Mouse (Mus musculus): ENCODE results near the gene Dcaf11.

DNA sequence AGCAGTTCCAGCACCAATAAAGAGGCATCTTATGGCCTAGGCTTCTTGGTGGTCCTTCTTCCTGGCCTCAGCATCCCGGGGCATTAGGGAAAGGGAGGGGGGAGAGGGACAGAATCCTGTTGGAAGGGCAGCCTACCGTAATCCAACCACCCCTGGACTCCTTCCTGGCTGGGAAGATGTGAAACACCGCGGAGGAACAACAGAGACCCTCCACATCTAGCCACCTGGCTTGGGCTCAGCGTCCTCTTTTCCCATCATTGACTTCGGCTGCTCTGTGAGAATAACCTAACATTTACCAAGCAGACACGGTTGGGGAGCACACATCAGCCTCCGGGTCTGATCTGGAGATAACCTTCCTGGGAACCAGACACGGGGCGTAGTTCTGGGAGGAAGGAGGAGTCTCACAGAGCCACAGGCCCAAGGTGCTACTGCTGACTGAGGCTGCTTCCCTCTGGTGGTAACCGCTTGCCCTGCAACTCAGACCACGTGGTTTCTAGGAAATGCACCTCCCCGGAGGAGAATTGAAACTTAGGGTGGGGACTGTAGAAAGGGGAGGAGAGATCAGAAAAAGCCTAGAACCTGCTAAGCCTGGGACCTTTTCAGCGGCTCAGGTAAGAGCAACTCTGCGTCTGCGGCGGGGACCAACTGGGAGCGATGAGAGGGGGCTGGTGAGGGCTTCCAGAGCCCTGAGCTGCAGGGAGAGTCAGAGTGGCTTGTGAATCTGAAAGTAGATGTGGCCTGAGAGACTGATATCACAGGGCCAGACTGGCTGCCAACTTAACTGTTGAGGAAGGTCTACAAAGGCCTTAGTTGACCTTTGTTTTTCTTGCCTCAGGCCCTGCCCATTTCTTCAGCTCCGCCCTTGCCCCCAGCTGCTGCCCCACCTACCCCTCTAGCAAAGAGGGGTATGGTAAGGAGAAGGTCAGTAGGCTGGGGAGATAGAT is 44.1 kb downstream of the Dcaf11 start:
- TF ChIP-seq CTCF (conservative IDR thresholded peaks at IDR 0.05; ENCODE audit: insufficient read depth, insufficient read length, low read depth, low read length) (peak; percentile 95), POLR2A (IDR thresholded peaks at IDR 0.05; ENCODE audit: low read depth, low read length) (peak; percentile 40)

Data from kidney, adult 2 months (tissue).